Mouse (Mus musculus): Measurements from ENCODE around the gene Plxnb1. TPM values are rescaled to one million over a fixed set of nuclear protein-coding genes. Genes with fewer than 3 reads are reported as not detected.

Gene Plxnb1
- polyA plus RNA-seq (2012; rRNA removed), result 30.1 and 30.2 TPM in 2 replicates

- H3K4me1 ChIP-seq (ENCODE audit: control insufficient read depth, insufficient read depth, low read length), result peaks cover 2% of the 10 kb centered on the region
- peak within 1 kb of the TSS; percentile 83 for H3K27ac ChIP-seq (ENCODE audit: insufficient read depth, low read length)
- H3K4me3 ChIP-seq (ENCODE audit: insufficient read depth, low read length), result peak within 1 kb of the TSS; percentile 43
- TF ChIP-seq CTCF (IDR thresholded peaks at IDR 0.05; ENCODE audit: extremely low read depth, insufficient read depth, low read length), result no peak
- no peak for TF ChIP-seq POLR2A (IDR thresholded peaks at IDR 0.05; ENCODE audit: extremely low read depth, insufficient read depth, low read length)
Observed at GRCm38 (mm10) chr9:109095137-109095982, at the start of gene Plxnb1. Plxnb1 (plus strand) TSS chr9:109095389.

GRCm38 (mm10) chr9:109046306-109046705 is 48.9 kb upstream of the Plxnb1 start:
- no peak overlapping the region for H3K4me3 ChIP-seq (ENCODE audit: insufficient read depth, low read length)
- TF ChIP-seq CTCF (IDR thresholded peaks at IDR 0.05; ENCODE audit: extremely low read depth, insufficient read depth, low read length) (peak; percentile 58), POLR2A (IDR thresholded peaks at IDR 0.05; ENCODE audit: extremely low read depth, insufficient read depth, low read length) (no peak)
- no peak overlapping the region for H3K27ac ChIP-seq (ENCODE audit: insufficient read depth, low read length)
- no peaks in the 10 kb centered on the region for H3K4me1 ChIP-seq (ENCODE audit: control insufficient read depth, insufficient read depth, low read length)

- TF ChIP-seq CTCF (IDR thresholded peaks at IDR 0.05; ENCODE audit: extremely low read depth, insufficient read depth, low read length), result no peak
- no peak for TF ChIP-seq POLR2A (IDR thresholded peaks at IDR 0.05; ENCODE audit: extremely low read depth, insufficient read depth, low read length)
- no peak overlapping the region for H3K27ac ChIP-seq (ENCODE audit: insufficient read depth, low read length)
- no peak overlapping the region for H3K4me3 ChIP-seq (ENCODE audit: insufficient read depth, low read length)
- no peaks in the 10 kb centered on the region for H3K4me1 ChIP-seq (ENCODE audit: control insufficient read depth, insufficient read depth, low read length)
Observed at GRCm38 (mm10) chr9:109049316-109049715, 45.9 kb upstream of the Plxnb1 start.

- H3K4me3 ChIP-seq (ENCODE audit: insufficient read depth, low read length), result no peak overlapping the region
- H3K27ac ChIP-seq (ENCODE audit: insufficient read depth, low read length), result no peak overlapping the region
- TF ChIP-seq POLR2A (IDR thresholded peaks at IDR 0.05; ENCODE audit: extremely low read depth, insufficient read depth, low read length) (no peak), CTCF (IDR thresholded peaks at IDR 0.05; ENCODE audit: extremely low read depth, insufficient read depth, low read length) (no peak)
- H3K4me1 ChIP-seq (ENCODE audit: control insufficient read depth, insufficient read depth, low read length), result no peaks in the 10 kb centered on the region
Observed at GRCm38 (mm10) chr9:109049996-109050673, 45.1 kb upstream of the Plxnb1 start.

GRCm38 (mm10) chr9:109050674-109050997 is 44.6 kb upstream of the Plxnb1 start:
- Histone ChIP-seq H3K4me3 (ENCODE audit: insufficient read depth, low read length) (no peak overlapping the region), H3K27ac (ENCODE audit: insufficient read depth, low read length) (no peak overlapping the region), H3K4me1 (ENCODE audit: control insufficient read depth, insufficient read depth, low read length) (peaks cover 3% of the 10 kb centered on the region)
- TF ChIP-seq CTCF (IDR thresholded peaks at IDR 0.05; ENCODE audit: extremely low read depth, insufficient read depth, low read length), result no peak
- no peak for TF ChIP-seq POLR2A (IDR thresholded peaks at IDR 0.05; ENCODE audit: extremely low read depth, insufficient read depth, low read length)

- TF ChIP-seq POLR2A (IDR thresholded peaks at IDR 0.05; ENCODE audit: extremely low read depth, insufficient read depth, low read length), result no peak
- no peak for TF ChIP-seq CTCF (IDR thresholded peaks at IDR 0.05; ENCODE audit: extremely low read depth, insufficient read depth, low read length)
- H3K4me1 ChIP-seq (ENCODE audit: control insufficient read depth, insufficient read depth, low read length), result peaks cover 3% of the 10 kb centered on the region
- no peak overlapping the region for H3K4me3 ChIP-seq (ENCODE audit: insufficient read depth, low read length)
- H3K27ac ChIP-seq (ENCODE audit: insufficient read depth, low read length), result no peak overlapping the region
Observed at GRCm38 (mm10) chr9:109051011-109051501, 44.1 kb upstream of the Plxnb1 start.

GRCm38 (mm10) chr9:109051651-109052489 is 43.3 kb upstream of the Plxnb1 start:
- H3K4me3 ChIP-seq (ENCODE audit: insufficient read depth, low read length), result no peak overlapping the region
- no peak overlapping the region for H3K27ac ChIP-seq (ENCODE audit: insufficient read depth, low read length)
- no peak for TF ChIP-seq POLR2A (IDR thresholded peaks at IDR 0.05; ENCODE audit: extremely low read depth, insufficient read depth, low read length)
- no peak for TF ChIP-seq CTCF (IDR thresholded peaks at IDR 0.05; ENCODE audit: extremely low read depth, insufficient read depth, low read length)
- peaks cover 3% of the 10 kb centered on the region for H3K4me1 ChIP-seq (ENCODE audit: control insufficient read depth, insufficient read depth, low read length)

GRCm38 (mm10) chr9:109052490-109053260 is 42.5 kb upstream of the Plxnb1 start:
- H3K4me1 ChIP-seq (ENCODE audit: control insufficient read depth, insufficient read depth, low read length), result peaks cover 3% of the 10 kb centered on the region
- H3K4me3 ChIP-seq (ENCODE audit: insufficient read depth, low read length), result no peak overlapping the region
- H3K27ac ChIP-seq (ENCODE audit: insufficient read depth, low read length), result no peak overlapping the region
- TF ChIP-seq CTCF (IDR thresholded peaks at IDR 0.05; ENCODE audit: extremely low read depth, insufficient read depth, low read length), result no peak
- TF ChIP-seq POLR2A (IDR thresholded peaks at IDR 0.05; ENCODE audit: extremely low read depth, insufficient read depth, low read length), result no peak

All from cortical plate, adult 2 months (tissue).